Mouse (Mus musculus) thymus, postnatal 0 days (tissue): ENCODE results near the gene Gm21060. TPM values are rescaled to one million over a fixed set of nuclear protein-coding genes. Genes with fewer than 3 reads are reported as not detected.

Experiments used
- polyA plus RNA-seq: library from polyadenylated mRNA; unstranded; fragments of >200 nt; fragmentation: Nextera tagmentation; extraction: Ambion mirVana; gene quantifications from 2 replicates; pipeline ENCODE4 v1.2.1, GENCODE M21; 2015

Gene Gm21060
- polyA plus RNA-seq, 1 experiment from 2014 or later = not detected

Other genes starting within 250 kb of the Gm21060 start
- gene Zfp950, start 156.2 kb downstream of the Gm21060 start, polyA plus RNA-seq = 25.0 and 34.8 TPM in 2 replicates
- gene Gm7102, start 120.8 kb downstream of the Gm21060 start, polyA plus RNA-seq = 0.12 TPM in 1 of 2 replicates, not detected in the other
- gene Gm6020, start 113.2 kb downstream of the Gm21060 start, polyA plus RNA-seq = not detected in 2 replicates
- 9.9 and 13.0 TPM in 2 replicates for gene Csf2ra, start 68.6 kb downstream of the Gm21060 start, polyA plus RNA-seq